Mouse (Mus musculus) E14TG2a.4 (cell line): ENCODE data around the gene Cbx4.

Experiments used
- CTCF ChIP-seq: conservative IDR thresholded peaks from 2 replicates; pipeline ENCODE4 v1.5.1; 2014; ENCODE audit warnings: low read length
- NANOG ChIP-seq: IDR thresholded peaks from 2 replicates; pipeline ENCODE4 v1.6.1; 2014; ENCODE audit warnings: borderline replicate concordance, low read length, mixed read lengths
- POU5F1 ChIP-seq: IDR thresholded peaks from 2 replicates; pipeline ENCODE4 v1.6.1; 2014; ENCODE audit warnings: low read length, borderline replicate concordance

DNA sequence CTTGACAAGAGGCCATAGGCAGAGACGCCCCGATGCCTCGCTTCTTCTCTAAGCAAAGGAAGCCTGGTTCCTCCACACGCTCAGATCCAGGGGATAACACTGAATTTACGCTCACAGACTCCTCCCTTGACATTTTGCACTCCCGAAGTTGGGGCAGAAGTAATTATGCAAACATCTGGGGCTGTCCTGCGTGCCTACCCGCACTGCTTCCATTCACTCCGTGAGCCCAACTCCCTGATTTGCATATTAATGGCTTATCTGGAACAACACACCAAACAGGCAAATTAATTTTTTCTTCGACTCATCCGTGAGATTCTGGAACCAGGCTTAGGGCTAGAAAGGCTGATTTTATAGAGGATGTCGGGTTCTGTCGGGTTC is 37.9 kb downstream of the Cbx4 start:
- TF ChIP-seq CTCF (no peak), POU5F1 (peak; percentile 61; the same call in 1 of the 2 replicates), NANOG (no peak)
